Mouse (Mus musculus) spleen, postnatal 14 days (tissue): ENCODE results near the gene Rara.
"Not testable (repeated sequence)": the region's sequence is repeated elsewhere in the genome, so short reads cannot be mapped to it uniquely, and the experiment has no call there.

Experiments
- DNase-seq, 2 experiments: peaks; one replicate each; pipeline ENCODE4 v3.0.0; 2021 to 2022; ENCODE audit warnings: low spot score in 2 of 2

The Rara gene

GRCm38 (mm10) chr11:98927438-98928076 lies at the start of gene Rara:
Gene Rara, plus strand, starts transcription at chr11:98927818.
- no peak for DNase-seq

GRCm38 (mm10) chr11:98887703-98888102 lies 39.9 kb upstream of the Rara start:
- DNase-seq = no peak

- DNase-seq = no peak
Measured at GRCm38 (mm10) chr11:98889077-98889476, 38.5 kb upstream of the Rara start.

GRCm38 (mm10) chr11:98889977-98890376 lies 37.6 kb upstream of the Rara start:
- no peak for DNase-seq

- no peak for DNase-seq
Measured at GRCm38 (mm10) chr11:98892426-98892825, 35.2 kb upstream of the Rara start.

GRCm38 (mm10) chr11:98900529-98901125 lies 27.0 kb upstream of the Rara start:
- DNase-seq = no peak

- no peak for DNase-seq
Measured at GRCm38 (mm10) chr11:98902621-98903245, 24.9 kb upstream of the Rara start.

GRCm38 (mm10) chr11:98904577-98904976 lies 23.0 kb upstream of the Rara start:
- DNase-seq = no peak

GRCm38 (mm10) chr11:98905033-98905432 lies 22.6 kb upstream of the Rara start:
- no peak for DNase-seq

GRCm38 (mm10) chr11:98905583-98905982 lies 22.0 kb upstream of the Rara start:
- no peak for DNase-seq

GRCm38 (mm10) chr11:98907063-98907436 lies 20.6 kb upstream of the Rara start:
- DNase-seq = no peak

GRCm38 (mm10) chr11:98907437-98908173 lies 20.0 kb upstream of the Rara start, which contains the start of gene Cdc6:
Gene Cdc6, plus strand, starts transcription at chr11:98907801.
- DNase-seq = peak; percentile 91 to 93

GRCm38 (mm10) chr11:98909654-98910053 lies 18.0 kb upstream of the Rara start:
- DNase-seq = peak; percentile 60 to 69

- DNase-seq = no peak
Measured at GRCm38 (mm10) chr11:98910415-98910814, 17.2 kb upstream of the Rara start.

- DNase-seq = no peak
Measured at GRCm38 (mm10) chr11:98911498-98911897, 16.1 kb upstream of the Rara start.

- no peak for DNase-seq
Measured at GRCm38 (mm10) chr11:98914196-98914595, 13.4 kb upstream of the Rara start.

- DNase-seq = not testable (repeated sequence)
Measured at GRCm38 (mm10) chr11:98916376-98916775, 11.2 kb upstream of the Rara start.

GRCm38 (mm10) chr11:98917428-98918005 lies 10.1 kb upstream of the Rara start:
- no peak for DNase-seq

GRCm38 (mm10) chr11:98918231-98918630 lies 9.4 kb upstream of the Rara start:
- DNase-seq = no peak

- DNase-seq = no peak
Measured at GRCm38 (mm10) chr11:98919009-98919408, 8.6 kb upstream of the Rara start.

GRCm38 (mm10) chr11:98921813-98922212 lies 5.8 kb upstream of the Rara start:
- DNase-seq = not testable (repeated sequence)

GRCm38 (mm10) chr11:98922307-98922706 lies 5.3 kb upstream of the Rara start:
- not testable (repeated sequence) for DNase-seq
